Mouse (Mus musculus) bone marrow, adult 2 months (tissue): ENCODE measurements at regions not wholly inside any gene's neighbourhood (a gene's known extent, or its start where the extent isn't known, plus 50 kb on each side); places are given as distances from the start of the nearest gene placed in this dataset.
"Not testable (repeated sequence)": the region's sequence is repeated elsewhere in the genome, so short reads cannot be mapped to it uniquely, and the experiment has no call there.

Experiments
- H3K27ac ChIP-seq: fragments of 200-500 bp; 2 replicates; pipeline ENCODE4 v1.5.1; 2012; ENCODE audit warnings: low read depth, mild to moderate bottlenecking, control low read depth, inconsistent platforms, low read length; ENCODE audit not compliant: control insufficient read depth, poor library complexity, insufficient read depth
- H3K4me1 ChIP-seq: fragments of 200-500 bp; 2 replicates; pipeline ENCODE4 v1.6.1; 2011; ENCODE audit warnings: low read length; ENCODE audit not compliant: control insufficient read depth, insufficient read depth
- H3K4me3 ChIP-seq: fragments of 200-500 bp; replicated peaks from 2 replicates; pipeline ENCODE3; 2011; ENCODE audit warnings: mild to moderate bottlenecking, low read depth, low read length, control low read depth; ENCODE audit not compliant: control insufficient read depth
- CTCF ChIP-seq: fragments of 200-500 bp; IDR thresholded peaks from 2 replicates; pipeline ENCODE4 v1.5.1; 2011; ENCODE audit warnings: low read length, control low read depth; ENCODE audit not compliant: control insufficient read depth, insufficient read depth
- POLR2A ChIP-seq: fragments of 200-500 bp; IDR thresholded peaks from 2 replicates; pipeline ENCODE4 v1.6.1; 2011; ENCODE audit warnings: low read depth, mild to moderate bottlenecking, control low read depth, low read length, borderline replicate concordance; ENCODE audit not compliant: control insufficient read depth
- WGBS: fragments of 180-500 bp; shearing (Covaris S2); methylation state at CpG from one replicate; pipeline ENCODE4 v1.1.7; 2018; 5-methylcytosine and 5-hydroxymethylcytosine counted together

DNA sequence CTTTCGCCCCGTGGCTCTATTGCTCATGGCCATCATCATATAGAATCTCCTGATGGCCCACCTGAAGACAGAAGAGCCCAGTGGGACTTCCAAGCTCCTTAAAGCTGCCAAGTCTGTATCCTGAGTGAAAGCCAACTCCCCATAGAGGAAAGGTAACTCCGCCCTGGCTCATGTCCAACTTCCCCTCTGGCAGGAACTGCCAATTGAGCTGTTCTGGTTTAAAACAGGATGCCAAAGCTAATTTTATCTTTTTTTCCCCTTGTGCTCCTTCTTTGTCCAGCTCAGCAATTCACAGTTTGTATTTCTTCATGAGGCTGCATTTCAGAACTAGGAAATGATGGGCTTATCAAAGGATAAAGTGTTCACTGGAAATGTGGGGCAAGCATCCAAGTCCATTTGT lies 215.3 kb downstream of the Fam198b start:
- Histone ChIP-seq H3K4me1 (no peaks in the 10 kb centered on the region), H3K27ac (no peak overlapping the region), H3K4me3 (no peak overlapping the region)
- TF ChIP-seq POLR2A = no peak
- TF ChIP-seq CTCF = no peak
- WGBS = 58% methylated on average over 3 of the region's 3 CpGs

- Histone ChIP-seq H3K4me1 (no peaks in the 10 kb centered on the region), H3K4me3 (no peak overlapping the region), H3K27ac (no peak overlapping the region)
- 71% methylated on average over 1 of the region's 1 CpGs for WGBS
- TF ChIP-seq POLR2A (no peak), CTCF (no peak)
Observed at GRCm38 (mm10) chr3:80120177-80120736, 235.9 kb downstream of the Fam198b start.

GRCm38 (mm10) chr3:80123666-80124065 lies 239.3 kb downstream of the Fam198b start:
- Histone ChIP-seq H3K27ac (no peak overlapping the region), H3K4me3 (no peak overlapping the region), H3K4me1 (no peaks in the 10 kb centered on the region)
- TF ChIP-seq POLR2A (no peak), CTCF (no peak)
- 76% methylated on average over 6 of the region's 6 CpGs for WGBS

DNA sequence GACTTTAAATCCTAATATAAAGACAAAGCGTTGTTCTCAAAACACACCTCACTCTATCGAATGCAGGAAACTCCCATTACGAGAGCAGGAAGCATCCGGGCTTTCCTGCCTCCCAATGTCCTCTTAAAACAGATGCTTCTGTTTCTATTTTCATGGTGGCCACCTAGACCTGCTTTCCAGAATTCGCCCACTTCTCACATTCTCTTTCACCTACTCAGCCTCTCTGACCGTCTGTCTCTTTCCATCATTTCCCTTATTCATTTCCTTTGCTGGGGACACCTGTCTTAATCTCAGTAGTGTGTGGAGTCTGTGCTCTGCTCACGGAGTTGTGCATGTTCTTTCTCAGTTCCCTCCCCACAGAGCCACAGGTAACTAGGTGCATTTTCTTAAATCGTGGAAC lies 240.3 kb downstream of the Fam198b start:
- WGBS = 64% methylated on average over 8 of the region's 8 CpGs
- Histone ChIP-seq H3K4me3 (no peak overlapping the region), H3K4me1 (no peaks in the 10 kb centered on the region), H3K27ac (no peak overlapping the region)
- no peak for TF ChIP-seq CTCF
- TF ChIP-seq POLR2A = no peak

DNA sequence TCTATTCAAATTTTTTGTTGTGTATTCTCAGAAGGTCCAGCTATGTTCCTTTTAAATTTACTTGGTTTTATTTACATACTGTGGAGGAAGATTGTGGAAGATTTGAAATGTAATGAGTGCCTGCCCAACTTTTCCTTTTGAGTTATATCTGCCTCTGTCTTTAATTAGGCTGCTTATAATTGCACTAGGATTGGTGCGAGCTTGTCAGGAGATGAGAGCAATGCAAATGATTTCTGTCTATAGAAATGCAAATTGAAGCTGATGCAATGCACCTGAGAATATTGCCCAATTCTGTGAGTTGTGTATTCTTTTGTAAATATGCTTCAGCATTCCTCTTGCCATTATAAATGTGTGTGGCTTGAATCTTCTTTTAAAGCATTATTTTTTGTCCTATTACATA lies 257.4 kb downstream of the Fam198b start:
- no peak overlapping the region for H3K4me3 ChIP-seq
- WGBS = 84% methylated on average over 1 of the region's 1 CpGs
- no peak overlapping the region for H3K27ac ChIP-seq
- TF ChIP-seq CTCF = no peak
- TF ChIP-seq POLR2A = no peak
- no peaks in the 10 kb centered on the region for H3K4me1 ChIP-seq

DNA sequence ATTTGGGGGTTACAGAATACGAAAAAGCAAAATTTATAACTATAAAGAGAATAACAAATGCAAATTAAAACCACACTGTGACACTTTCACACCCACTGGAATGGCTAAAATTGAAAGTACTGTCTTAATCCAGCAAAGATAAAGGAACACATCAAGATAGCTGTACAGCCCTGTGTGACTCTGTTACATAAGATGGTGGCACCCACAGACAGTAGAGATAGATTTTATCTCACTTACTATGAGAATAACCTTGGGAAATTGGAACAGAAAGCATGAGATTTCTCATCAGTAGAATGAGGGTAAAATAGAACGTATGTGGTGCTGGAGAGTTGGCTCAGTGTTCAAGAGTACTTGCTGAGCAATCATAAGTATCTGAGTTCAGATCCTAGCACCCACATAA lies 276.1 kb downstream of the Fam198b start:
- no peak overlapping the region for H3K27ac ChIP-seq
- no peaks in the 10 kb centered on the region for H3K4me1 ChIP-seq
- TF ChIP-seq POLR2A (no peak), CTCF (no peak)
- 71% methylated on average over 2 of the region's 2 CpGs for WGBS
- H3K4me3 ChIP-seq = no peak overlapping the region

GRCm38 (mm10) chr3:80181749-80182148 lies 297.4 kb downstream of the Fam198b start:
- H3K27ac ChIP-seq = no peak overlapping the region
- H3K4me1 ChIP-seq = no peaks in the 10 kb centered on the region
- H3K4me3 ChIP-seq = no peak overlapping the region
- WGBS = 66% methylated on average over 2 of the region's 2 CpGs
- no peak for TF ChIP-seq POLR2A
- no peak for TF ChIP-seq CTCF

GRCm38 (mm10) chr3:80182161-80182560 lies 297.8 kb downstream of the Fam198b start:
- H3K4me3 ChIP-seq, H3K4me1 ChIP-seq, H3K27ac ChIP-seq: not testable (repeated sequence)
- 78% methylated on average over 2 of the region's 2 CpGs for WGBS

DNA sequence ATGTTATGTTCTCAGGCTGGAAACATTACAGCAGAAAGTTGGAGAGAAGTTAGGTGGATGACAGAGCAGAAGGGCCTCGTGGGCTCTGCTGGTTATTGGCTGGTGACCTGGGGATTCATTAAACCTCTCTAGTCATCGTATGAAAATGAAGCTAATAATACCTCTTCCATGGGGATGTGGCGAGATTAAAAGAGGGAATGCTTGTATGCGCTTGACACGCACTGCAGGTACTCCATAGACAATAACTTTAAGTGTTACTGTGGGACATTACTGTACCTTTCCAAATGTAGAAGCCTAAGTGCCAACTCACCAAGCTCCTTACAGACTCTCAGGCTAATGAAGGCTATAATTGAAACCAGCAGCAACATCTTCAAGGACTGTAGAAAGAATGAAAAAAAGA lies 303.1 kb downstream of the Fam198b start:
- Histone ChIP-seq H3K27ac (no peak overlapping the region), H3K4me3 (no peak overlapping the region), H3K4me1 (no peaks in the 10 kb centered on the region)
- WGBS = 77% methylated on average over 5 of the region's 5 CpGs
- TF ChIP-seq POLR2A = no peak
- TF ChIP-seq CTCF = no peak
